Mouse (Mus musculus): ENCODE results near the gene Dpm3.
A peak's percentile ranks its signal among the peaks of the same experiment; 100 is the strongest.

- TF ChIP-seq CTCF (IDR thresholded peaks at IDR 0.05 in 2 of 3, conservative IDR thresholded peaks at IDR 0.05 in 1 of 3; ENCODE audit: control insufficient read depth in 1 of 3, insufficient read depth in 1 of 3, low read depth in 2 of 3, low read length in 3 of 3, poor library complexity in 1 of 3, severe bottlenecking in 1 of 3) (peak in 2 of 3 experiments; percentile 4 to 13; a peak in 2 of 6 replicates), SMC3 (IDR thresholded peaks at IDR 0.05; ENCODE audit: low read depth, low read length) (no peak), POLR2A (IDR thresholded peaks at IDR 0.05; ENCODE audit: control insufficient read depth in 1 of 2, insufficient read depth in 1 of 2, low read depth in 1 of 2, low read length in 2 of 2, poor library complexity in 1 of 2) (no peak), KAT2A (conservative IDR thresholded peaks at IDR 0.05; ENCODE audit: low read depth, low read length) (no peak), NELFE (IDR thresholded peaks at IDR 0.05; ENCODE audit: low read depth, low read length) (no peak; the same call in 1 of the 2 replicates)
Measured at GRCm38 (mm10) chr3:89251365-89251895, 7.7 kb upstream of the Dpm3 start.

Measured in MEL (cell line).